Mouse (Mus musculus) thymus, postnatal 4 days (tissue): ENCODE measurements at regions not wholly inside any gene's neighbourhood (a gene's known extent, or its start where the extent isn't known, plus 50 kb on each side); places are given as distances from the start of the nearest gene placed in this dataset.

ENCODE experiments used
- DNase-seq: peaks from one replicate; pipeline ENCODE4 v3.0.0; 2021

GRCm38 (mm10) chr1:189458421-189458820 is 56.3 kb upstream of the Kcnk2 start:
- DNase-seq: no peak
